ENCODE assay signal across 17 mouse cellular contexts in genomic region chr2:3675481-3675880, GRCm38 (mm10).
A peak's percentile ranks its signal among the peaks of the same experiment; 100 is the strongest.
DNase-seq lines count a peak whose midpoint lies in the region; ATAC-seq and TF ChIP-seq lines count a peak whose summit lies in the region.
"Had no signal": no experiment of that assay in that cellular context is flagged by ENCODE, and none has a peak within 500 bp of the region (broad histone marks: within the 10 kb centered on the region; RNA-seq: fewer than 3 reads in every experiment).

No protein-coding gene starts in this region.

- no peak overlapping the region for H3K4me3 ChIP-seq in forebrain, embryonic 14.5 days (ENCODE audit: low read depth, low read length)
- H3K4me3 ChIP-seq in forebrain, embryonic 12.5 days (replicated peaks) = no peak overlapping the region
- H3K4me3 ChIP-seq: embryonic facial prominence, embryonic 13.5 days; forebrain, embryonic 15.5 days had no signal

- H3K27me3 ChIP-seq in forebrain, embryonic 14.5 days (replicated peaks; ENCODE audit: control insufficient read depth, insufficient read depth, low read length) = no peaks in the 10 kb centered on the region
- no peaks in the 10 kb centered on the region for H3K27me3 ChIP-seq in forebrain, embryonic 12.5 days
- H3K27me3 ChIP-seq: embryonic facial prominence, embryonic 13.5 days; forebrain, embryonic 15.5 days; Patski had no signal

- no peak overlapping the region for H3K9ac ChIP-seq in forebrain, embryonic 14.5 days (ENCODE audit: low read length)
- no peak overlapping the region for H3K9ac ChIP-seq in forebrain, embryonic 12.5 days
- H3K9ac ChIP-seq: embryonic facial prominence, embryonic 13.5 days; forebrain, embryonic 15.5 days; forebrain, postnatal 0 days had no signal

- no peaks in the 10 kb centered on the region for H3K9me3 ChIP-seq in forebrain, embryonic 14.5 days (replicated peaks; ENCODE audit: control insufficient read depth, low read length)
- no peaks in the 10 kb centered on the region for H3K9me3 ChIP-seq in forebrain, embryonic 12.5 days
- H3K9me3 ChIP-seq: embryonic facial prominence, embryonic 13.5 days; forebrain, embryonic 15.5 days had no signal

- ATAC-seq in forebrain, embryonic 14.5 days = no peak
- no peak for ATAC-seq in forebrain, embryonic 12.5 days (ENCODE audit: low FRiP score)
- ATAC-seq: activated CD4-positive, CD25-positive, alpha-beta regulatory T cell, adult 4 months; forebrain, embryonic 15.5 days; forebrain, postnatal 0 days; Patski had no signal

- TF ChIP-seq CTCF in brain, embryonic 14.5 days (IDR thresholded peaks at IDR 0.05; ENCODE audit: borderline replicate concordance, extremely low read depth, insufficient read depth, insufficient read length) = no peak

- no peak for TF ChIP-seq POLR2A in brain, embryonic 14.5 days (IDR thresholded peaks at IDR 0.05; ENCODE audit: borderline replicate concordance, extremely low read depth, insufficient read depth, insufficient read length, poor library complexity, severe bottlenecking)

- no peaks in the 10 kb centered on the region for H3K4me1 ChIP-seq in forebrain, embryonic 14.5 days (ENCODE audit: control insufficient read depth, insufficient read depth, low read length)
- no peaks in the 10 kb centered on the region for H3K4me1 ChIP-seq in forebrain, embryonic 12.5 days
- H3K4me1 ChIP-seq: embryonic facial prominence, embryonic 13.5 days; forebrain, embryonic 15.5 days had no signal

- no peak overlapping the region for H3K27ac ChIP-seq in forebrain, embryonic 14.5 days (ENCODE audit: low read depth, low read length)
- no peak overlapping the region for H3K27ac ChIP-seq in forebrain, embryonic 12.5 days
- H3K27ac ChIP-seq: embryonic facial prominence, embryonic 13.5 days; forebrain, embryonic 15.5 days had no signal

- H3K4me2 ChIP-seq in forebrain, embryonic 14.5 days (ENCODE audit: low read length) = no peak overlapping the region
- H3K4me2 ChIP-seq in forebrain, embryonic 12.5 days = no peak overlapping the region
- H3K4me2 ChIP-seq: embryonic facial prominence, embryonic 13.5 days; forebrain, embryonic 15.5 days had no signal

- H3K36me3 ChIP-seq in forebrain, embryonic 14.5 days (ENCODE audit: control insufficient read depth, insufficient read depth, low read length) = no peaks in the 10 kb centered on the region
- H3K36me3 ChIP-seq in forebrain, embryonic 12.5 days (replicated peaks) = no peaks in the 10 kb centered on the region
- H3K36me3 ChIP-seq: embryonic facial prominence, embryonic 13.5 days; forebrain, embryonic 15.5 days had no signal

- 89% methylated on average over 1 of the region's 1 CpGs for WGBS in forebrain, embryonic 14.5 days
- WGBS in forebrain, embryonic 12.5 days = 95% methylated on average over 1 of the region's 1 CpGs

- DNase-seq in forebrain, embryonic 14.5 days (ENCODE audit: low spot score) = peak; percentile 22
- peak; percentile 92 for DNase-seq in Muller cell, postnatal 12 days (ENCODE audit: inconsistent ontology term)
- DNase-seq in brain, embryonic 14.5 days (ENCODE audit: low read depth) = peak; percentile 25
- no peak for DNase-seq in adrenal gland, adult 2 months
- DNase-seq: adrenal gland, postnatal 10 days; adrenal gland, postnatal 25 days; cerebellum, adult 11-12 months; cerebellum, adult 2 months; cerebellum, adult 9-10 months; cerebellum, postnatal 10 days; cerebellum, postnatal 25 days; forebrain, postnatal 0 days had no signal
